Mouse (Mus musculus) CH12.LX (cell line): ENCODE data around the gene Cenpu. TPM values are rescaled to one million over a fixed set of nuclear protein-coding genes. Genes with fewer than 3 reads are reported as not detected.

Experiments
- DNase-seq: peaks from one replicate; pipeline ENCODE4 v3.0.0-alpha.2; 2013; ENCODE audit errors: extremely low read depth
- H3K27ac ChIP-seq: 2 replicates; pipeline ENCODE4 v1.5.1; 2012; ENCODE audit warnings: low read depth, mild to moderate bottlenecking, control low read depth, moderate library complexity; ENCODE audit not compliant: insufficient read depth
- H3K27me3 ChIP-seq: replicated peaks from 2 replicates; pipeline ENCODE3; 2012; ENCODE audit warnings: inconsistent platforms
- H3K36me3 ChIP-seq, 2 experiments: replicated peaks in 1 of 2; 2 replicates each; pipeline versions ENCODE3 to v1.6.1; 2012; ENCODE audit warnings: inconsistent platforms in 1 of 2, low read length in 1 of 2, mild to moderate bottlenecking in 1 of 2, mixed read lengths in 1 of 2, moderate library complexity in 1 of 2; ENCODE audit not compliant: control insufficient read depth in 1 of 2, insufficient read depth in 1 of 2
- H3K4me1 ChIP-seq, 2 experiments: 2 replicates each; pipeline ENCODE4 v1.6.1; 2012; ENCODE audit warnings: inconsistent platforms in 1 of 2, moderate library complexity in 1 of 2; ENCODE audit not compliant: insufficient read depth in 2 of 2, control insufficient read depth in 1 of 2
- H3K4me2 ChIP-seq: 2 replicates; pipeline ENCODE4 v1.6.1; 2012; ENCODE audit warnings: low read depth, mild to moderate bottlenecking, control low read depth; ENCODE audit not compliant: poor library complexity, insufficient read depth, severe bottlenecking
- H3K4me3 ChIP-seq, 3 experiments: fragments of 150-350 bp in 1 of 3; sonication (generic) in 1 of 3; replicated peaks in 1 of 3; 2 replicates each; pipeline versions ENCODE3 to v1.5.1; 2011 to 2012; ENCODE audit warnings: low read depth in 2 of 3, low read length in 2 of 3, mild to moderate bottlenecking in 2 of 3, moderate library complexity in 2 of 3, control low read depth in 1 of 3, improper control_type of control experiment in 1 of 3, inconsistent platforms in 1 of 3, mixed read lengths in 1 of 3; ENCODE audit not compliant: poor library complexity in 1 of 3
- H3K79me2 ChIP-seq: replicated peaks from 2 replicates; pipeline ENCODE4 v1.6.1; 2012; ENCODE audit warnings: mild to moderate bottlenecking, moderate library complexity; ENCODE audit not compliant: control insufficient read depth, poor library complexity, insufficient read depth, severe bottlenecking; ENCODE audit errors: extremely low read depth
- H3K9ac ChIP-seq: 2 replicates; pipeline ENCODE4 v1.6.1; 2012; ENCODE audit warnings: low read depth, mild to moderate bottlenecking, control low read depth, moderate library complexity; ENCODE audit not compliant: insufficient read depth
- H3K9me3 ChIP-seq: replicated peaks from 2 replicates; pipeline ENCODE3; 2012; ENCODE audit warnings: low read length, inconsistent platforms, mixed read lengths
- E2F4 ChIP-seq: IDR thresholded peaks from 2 replicates; pipeline ENCODE4 v1.6.1; 2011; ENCODE audit warnings: low read depth, low read length, improper control_type of control experiment; ENCODE audit not compliant: insufficient replicate concordance
- ELF1 ChIP-seq: IDR thresholded peaks from 2 replicates; pipeline ENCODE4 v1.6.1; 2014; ENCODE audit warnings: low read depth, mild to moderate bottlenecking, inconsistent platforms, low read length, improper control_type of control experiment
- GABPA ChIP-seq: IDR thresholded peaks from 2 replicates; pipeline ENCODE4 v1.6.1; 2012; ENCODE audit warnings: low read depth, low read length, improper control_type of control experiment, inconsistent platforms; ENCODE audit not compliant: insufficient replicate concordance
- JUN ChIP-seq: IDR thresholded peaks from 2 replicates; pipeline ENCODE4 v1.6.1; 2011; ENCODE audit warnings: low read depth, mild to moderate bottlenecking, low read length, improper control_type of control experiment, moderate library complexity; ENCODE audit not compliant: insufficient read depth
- JUND ChIP-seq: conservative IDR thresholded peaks from 2 replicates; pipeline ENCODE4 v1.6.1; 2011; ENCODE audit warnings: low read depth, low read length, improper control_type of control experiment
- MAFK ChIP-seq: IDR thresholded peaks from 2 replicates; pipeline ENCODE4 v1.6.1; 2011; ENCODE audit warnings: low read length, improper control_type of control experiment; ENCODE audit not compliant: insufficient replicate concordance
- MAX ChIP-seq: IDR thresholded peaks from 2 replicates; pipeline ENCODE4 v1.6.1; 2011; ENCODE audit warnings: low read length, improper control_type of control experiment
- MAZ ChIP-seq: IDR thresholded peaks from 2 replicates; pipeline ENCODE4 v1.6.1; 2012; ENCODE audit warnings: low read depth, mild to moderate bottlenecking, inconsistent platforms, low read length, improper control_type of control experiment, moderate library complexity
- MEF2A ChIP-seq: IDR thresholded peaks from 2 replicates; pipeline ENCODE4 v1.6.1; 2014; ENCODE audit warnings: low read depth, mild to moderate bottlenecking, inconsistent platforms, low read length, improper control_type of control experiment, borderline replicate concordance
- MXI1 ChIP-seq: IDR thresholded peaks from 2 replicates; pipeline ENCODE4 v1.6.1; 2011; ENCODE audit warnings: mild to moderate bottlenecking, low read depth, low read length, improper control_type of control experiment
- MYC ChIP-seq: IDR thresholded peaks from 2 replicates; pipeline ENCODE4 v1.6.1; 2011; ENCODE audit warnings: low read depth, mild to moderate bottlenecking, improper control_type of control experiment, low read length
- NELFE ChIP-seq: IDR thresholded peaks from 2 replicates; pipeline ENCODE4 v1.6.1; 2011; ENCODE audit warnings: low read depth, low read length, improper control_type of control experiment
- NRF1 ChIP-seq: IDR thresholded peaks from 2 replicates; pipeline ENCODE4 v1.6.1; 2014; ENCODE audit warnings: low read depth, mild to moderate bottlenecking, inconsistent platforms, low read length, improper control_type of control experiment, moderate library complexity
- RAD21 ChIP-seq: IDR thresholded peaks from 2 replicates; pipeline ENCODE4 v1.6.1; 2011; ENCODE audit warnings: low read depth, mild to moderate bottlenecking, low read length, improper control_type of control experiment, moderate library complexity
- RCOR1 ChIP-seq: conservative IDR thresholded peaks from 2 replicates; pipeline ENCODE4 v1.6.1; 2012; ENCODE audit warnings: low read depth, mild to moderate bottlenecking, inconsistent platforms, low read length, improper control_type of control experiment
- SIN3A ChIP-seq: IDR thresholded peaks from 2 replicates; pipeline ENCODE4 v1.6.1; 2012; ENCODE audit warnings: low read length, improper control_type of control experiment, inconsistent platforms
- SMC3 ChIP-seq: IDR thresholded peaks from 2 replicates; pipeline ENCODE4 v1.6.1; 2011; ENCODE audit warnings: low read depth, low read length, improper control_type of control experiment
- TBP ChIP-seq: conservative IDR thresholded peaks from 2 replicates; pipeline ENCODE4 v1.6.1; 2011; ENCODE audit warnings: low read depth, low read length, improper control_type of control experiment
- UBTF ChIP-seq: IDR thresholded peaks from 2 replicates; pipeline ENCODE4 v1.6.1; 2012; ENCODE audit warnings: low read depth, mild to moderate bottlenecking, inconsistent platforms, low read length, improper control_type of control experiment, moderate library complexity
- ZC3H11A ChIP-seq: IDR thresholded peaks from 2 replicates; pipeline ENCODE4 v1.6.1; 2012; ENCODE audit warnings: low read depth, mild to moderate bottlenecking, inconsistent platforms, low read length, improper control_type of control experiment
- ZMIZ1 ChIP-seq: IDR thresholded peaks from 2 replicates; pipeline ENCODE4 v1.6.1; 2012; ENCODE audit warnings: low read depth, mild to moderate bottlenecking, inconsistent platforms, low read length, improper control_type of control experiment
- dilution Hi-C: fragments of 300-500 bp; cut with MboI; formaldehyde crosslinking; loops from 2 replicates; pipeline ENCODE4 v1.14.3; 2020; ENCODE audit warnings: low sequenced_read_pairs; ENCODE audit not compliant: extremely low pct_unique_long_range_greater_than_20kb, extremely low pct_ligation_motif_present
- in situ Hi-C: fragments of 300-500 bp; cut with MboI; formaldehyde crosslinking; loops from 3 replicates; pipeline ENCODE4 v1.14.3; 2019; ENCODE audit warnings: low sequenced_read_pairs, low pct_ligation_motif_present, low pct_unique_long_range_greater_than_20kb, mixed read lengths
- polyA plus RNA-seq: library from polyadenylated mRNA; unstranded; fragments of >175 nt; gene quantifications from 2 replicates; pipeline ENCODE4 v1.2.1, GENCODE M21; 2012; ENCODE audit warnings: low read depth; ENCODE audit not compliant: insufficient read length
- total RNA-seq, 2 experiments: library from RNA; depleted of rRNA; stranded (reverse); fragments of 300-350 nt in 1 of 2; fragments of >200 nt in 1 of 2; gene quantifications; 2 replicates each; pipeline ENCODE4 v1.2.3; 2012 to 2014

The Cenpu gene
- total and polyA plus RNA-seq, 3 experiments, result 7.8 to 27.7 (median 26.8) TPM

DNA sequence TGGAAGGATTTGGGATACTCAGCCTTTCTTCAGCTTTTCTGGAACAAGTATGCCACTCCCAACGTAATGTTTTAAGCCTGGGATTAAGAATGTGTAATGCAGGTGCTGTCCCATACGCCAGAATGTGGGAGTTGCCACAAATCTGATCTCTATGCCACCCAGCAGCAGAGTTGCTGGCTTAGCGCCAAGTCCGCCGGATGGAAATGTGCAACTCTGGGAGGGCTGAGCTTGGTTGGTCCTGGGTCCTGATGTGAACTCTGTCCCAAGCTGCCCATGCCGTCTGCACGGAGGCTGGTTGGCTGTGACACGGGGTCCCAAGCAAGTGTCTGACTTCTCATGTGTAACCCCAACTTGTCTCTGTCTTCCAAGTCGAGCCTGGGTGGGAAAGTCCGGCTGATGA, 25.0 kb upstream of the Cenpu start:
- no peak for TF ChIP-seq MXI1
- no peak for TF ChIP-seq MAZ
- no peak for TF ChIP-seq MAX
- TF ChIP-seq ZMIZ1, result no peak
- TF ChIP-seq UBTF, result no peak
- TF ChIP-seq MEF2A, result no peak
- TF ChIP-seq JUND, result no peak
- TF ChIP-seq MYC, result no peak
- no peak for TF ChIP-seq GABPA
- TF ChIP-seq ZC3H11A, result no peak
- TF ChIP-seq ELF1, result no peak
- no peak for TF ChIP-seq TBP
- no peak for TF ChIP-seq NRF1
- Histone ChIP-seq H3K9ac (no peak overlapping the region), H3K27me3 (no peaks in the 10 kb centered on the region), H3K4me1 (no peaks in the 10 kb centered on the region), H3K36me3 (peaks cover 2 to 89% of the 10 kb centered on the region in 2 experiments), H3K9me3 (no peaks in the 10 kb centered on the region), H3K27ac (no peak overlapping the region), H3K4me3 (no peak overlapping the region), H3K4me2 (no peak overlapping the region), H3K79me2 (no peaks in the 10 kb centered on the region)
- dilution Hi-C loops, result no loop called here
- in situ Hi-C loops, result no loop called here
- no peak for DNase-seq

DNA sequence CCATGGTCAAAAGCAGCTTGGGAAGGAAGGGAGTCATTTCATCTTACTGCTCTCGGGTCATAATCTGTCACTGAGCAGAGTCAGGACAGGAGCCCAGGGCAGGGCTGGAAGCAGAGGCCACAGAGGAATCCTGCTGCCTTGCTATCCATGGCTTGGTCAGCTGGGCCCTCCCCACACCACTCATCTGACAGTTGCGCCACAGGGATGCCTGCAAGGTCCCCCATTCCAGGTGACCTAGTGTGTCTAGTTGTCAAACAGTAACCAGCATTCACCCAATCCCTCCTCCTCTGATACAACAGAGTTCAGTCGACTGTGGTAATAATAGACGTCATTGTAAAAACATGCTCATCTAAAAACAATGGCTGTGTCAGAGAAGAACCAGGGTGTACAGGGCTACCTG, 22.3 kb upstream of the Cenpu start:
- peaks cover 2 to 91% of the 10 kb centered on the region in 2 experiments for H3K36me3 ChIP-seq
- H3K4me3 ChIP-seq, result no peak overlapping the region
- no peaks in the 10 kb centered on the region for H3K27me3 ChIP-seq
- dilution Hi-C loops (no loop called here), in situ Hi-C loops (no loop called here)
- no peaks in the 10 kb centered on the region for H3K79me2 ChIP-seq
- H3K27ac ChIP-seq, result no peak overlapping the region
- TF ChIP-seq ELF1 (no peak), SIN3A (no peak), MAFK (no peak)
- no peaks in the 10 kb centered on the region for H3K9me3 ChIP-seq
- no peaks in the 10 kb centered on the region for H3K4me1 ChIP-seq
- no peak overlapping the region for H3K9ac ChIP-seq
- H3K4me2 ChIP-seq, result no peak overlapping the region
- DNase-seq, result no peak

- Histone ChIP-seq H3K4me1 (no peaks in the 10 kb centered on the region), H3K9me3 (no peaks in the 10 kb centered on the region), H3K27ac (no peak overlapping the region), H3K79me2 (no peaks in the 10 kb centered on the region), H3K4me3 (no peak overlapping the region), H3K4me2 (no peak overlapping the region), H3K36me3 (peaks cover 2 to 89% of the 10 kb centered on the region in 2 experiments), H3K27me3 (no peaks in the 10 kb centered on the region), H3K9ac (no peak overlapping the region)
- in situ Hi-C loops, result no loop called here
- TF ChIP-seq RAD21 (no peak), JUN (no peak), JUND (no peak), NELFE (no peak), E2F4 (no peak), MAX (no peak), SMC3 (no peak), RCOR1 (no peak), MXI1 (no peak), MAFK (no peak)
- DNase-seq, result no peak
- dilution Hi-C loops, result no loop called here
Measured at GRCm38 (mm10) chr8:46530541-46530940, 21.3 kb upstream of the Cenpu start.
